Mouse (Mus musculus) frontal cortex, postnatal 10 days (tissue): ENCODE data around the gene Hipk3.

Experiments used
- DNase-seq, 2 experiments: peaks; one replicate each; pipeline ENCODE4 v3.0.0; 2022; ENCODE audit warnings: low spot score in 2 of 2, mixed read lengths in 1 of 2

The Hipk3 gene

DNA sequence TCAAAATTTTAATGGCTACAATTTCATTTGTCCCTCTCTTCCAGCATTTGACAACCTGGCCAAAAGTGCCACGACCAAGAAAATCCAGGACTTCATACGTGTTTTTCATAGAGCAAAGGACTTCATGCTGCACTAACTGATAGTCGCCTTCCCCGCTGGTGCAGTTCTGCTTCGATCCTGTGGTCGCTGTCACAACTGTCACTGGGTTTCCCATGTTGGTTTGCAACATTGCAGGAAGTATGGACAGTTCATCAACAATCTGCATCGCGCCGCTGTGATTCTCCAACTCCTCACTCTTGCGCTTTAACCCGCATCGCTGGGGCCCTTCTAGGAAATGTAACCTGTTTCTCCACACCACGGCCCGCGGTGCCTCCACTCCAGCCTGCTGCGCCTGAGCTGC lies 23.1 kb downstream of the Hipk3 start:
- DNase-seq: no peak

DNA sequence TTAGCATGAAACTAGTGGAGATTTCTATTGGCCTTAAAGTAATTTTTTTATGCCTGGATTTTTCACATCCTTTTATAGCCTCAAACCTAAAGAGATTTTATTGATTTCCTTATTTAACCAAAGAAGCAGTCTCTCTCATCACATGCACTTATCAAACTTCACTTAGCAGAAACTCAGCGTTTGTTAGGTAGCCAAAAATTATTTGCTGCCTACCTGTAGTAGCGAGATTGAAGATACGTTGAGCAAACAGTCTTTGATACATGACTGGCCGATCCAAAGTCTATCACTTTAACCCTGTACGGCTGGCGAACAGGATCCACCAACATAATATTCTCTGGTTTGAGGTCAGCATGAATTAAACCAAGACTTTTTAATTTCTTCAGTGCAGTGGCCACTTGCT lies 23.7 kb downstream of the Hipk3 start:
- no peak for DNase-seq

GRCm38 (mm10) chr2:104468419-104468818 lies 25.8 kb downstream of the Hipk3 start:
- no peak for DNase-seq

- no peak for DNase-seq
Observed at GRCm38 (mm10) chr2:104466908-104467616, 27.2 kb downstream of the Hipk3 start.

GRCm38 (mm10) chr2:104465639-104466430 lies 28.4 kb downstream of the Hipk3 start:
- DNase-seq: no peak

DNA sequence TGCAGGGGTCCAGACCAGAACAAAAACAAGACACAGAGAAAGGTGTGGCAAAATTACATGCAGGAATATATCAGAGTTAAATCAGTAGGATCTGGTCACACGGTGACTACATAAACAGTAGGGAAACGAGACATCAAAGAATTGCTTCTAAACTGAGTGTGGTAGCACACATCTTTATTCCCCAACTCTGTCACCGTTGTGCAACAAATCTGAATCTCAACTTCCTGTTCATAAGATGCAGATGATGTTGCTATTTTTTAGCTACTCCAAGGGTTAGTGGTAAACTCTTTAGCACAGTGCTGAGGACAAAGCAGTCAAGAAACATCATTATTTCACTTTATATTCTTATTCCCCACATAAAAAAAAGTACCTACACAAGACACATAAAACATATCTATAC lies 34.2 kb downstream of the Hipk3 start:
- no peak for DNase-seq

- DNase-seq: no peak
Observed at GRCm38 (mm10) chr2:104458569-104459332, 35.5 kb downstream of the Hipk3 start.

- DNase-seq: no peak
Observed at GRCm38 (mm10) chr2:104457106-104457505, 37.1 kb downstream of the Hipk3 start.

- DNase-seq: no peak
Observed at GRCm38 (mm10) chr2:104450685-104451084, 43.6 kb downstream of the Hipk3 start.

- no peak for DNase-seq
Observed at GRCm38 (mm10) chr2:104449191-104449590, 45.1 kb downstream of the Hipk3 start.

GRCm38 (mm10) chr2:104448201-104448600 lies 46.0 kb downstream of the Hipk3 start:
- DNase-seq: no peak

DNA sequence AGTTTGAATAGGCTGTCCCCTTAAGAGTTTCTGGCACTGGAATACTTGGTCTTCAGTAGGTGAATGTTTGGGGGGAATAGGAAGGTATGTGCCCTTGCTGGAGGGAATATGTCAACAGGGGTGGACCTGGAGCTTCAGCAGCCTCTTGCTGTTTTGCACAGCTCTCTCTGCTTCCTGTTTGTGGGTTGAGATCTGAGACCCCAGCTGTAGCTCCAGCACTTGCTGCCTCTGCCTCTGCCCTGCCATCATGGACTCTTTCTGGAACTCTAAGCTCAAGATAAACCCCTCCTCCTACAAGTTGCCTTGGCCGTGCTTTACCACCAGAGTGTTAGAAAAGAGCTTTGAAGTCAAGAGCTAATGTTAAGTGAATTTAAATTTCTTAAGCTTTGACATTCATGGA lies 48.2 kb downstream of the Hipk3 start:
- DNase-seq: no peak

DNA sequence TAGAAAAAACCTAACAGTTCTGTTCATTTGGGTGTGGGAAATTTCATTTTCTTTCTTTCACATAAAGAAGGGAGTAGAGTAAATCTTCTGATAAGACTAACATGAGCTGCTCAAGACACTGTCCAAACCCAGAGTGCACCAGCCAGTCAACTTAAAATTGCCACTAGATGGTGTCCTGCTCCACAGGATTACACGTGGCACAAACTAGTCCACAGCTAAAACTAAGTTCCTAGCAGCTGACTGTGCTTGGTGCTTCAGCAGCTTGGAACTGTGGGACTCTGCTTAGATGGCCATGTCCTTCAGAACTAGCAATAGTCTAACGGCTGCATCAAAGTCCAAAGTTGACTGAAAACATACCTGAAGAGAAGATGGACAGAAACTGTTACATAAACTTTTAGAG lies 49.5 kb downstream of the Hipk3 start:
- peak; percentile 22 to 53 for DNase-seq

- DNase-seq: no peak
Observed at GRCm38 (mm10) chr2:104442341-104442740, 51.9 kb downstream of the Hipk3 start.

GRCm38 (mm10) chr2:104436226-104436625 lies 58.0 kb downstream of the Hipk3 start:
- DNase-seq: no peak

- DNase-seq: no peak
Observed at GRCm38 (mm10) chr2:104431067-104431466, 63.2 kb downstream of the Hipk3 start.

DNA sequence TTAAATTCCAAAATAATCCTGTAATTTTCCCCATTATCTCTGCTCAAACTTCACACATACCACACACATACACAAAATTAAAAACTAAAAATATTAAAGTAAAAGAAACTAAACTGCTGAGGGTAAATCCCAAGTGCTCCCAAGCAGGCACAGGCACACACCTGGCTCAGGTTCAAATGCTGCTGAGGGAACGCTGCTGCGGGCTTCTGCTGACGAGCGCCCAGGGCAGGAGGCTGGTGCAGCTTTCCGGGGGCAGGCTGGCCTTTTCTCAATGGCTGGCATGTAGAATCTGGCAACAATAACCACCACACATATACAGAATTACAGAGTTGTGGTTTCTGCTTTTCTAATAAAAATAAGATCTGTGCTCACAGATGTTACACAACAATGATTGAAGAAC lies 63.7 kb downstream of the Hipk3 start:
- no peak for DNase-seq

DNA sequence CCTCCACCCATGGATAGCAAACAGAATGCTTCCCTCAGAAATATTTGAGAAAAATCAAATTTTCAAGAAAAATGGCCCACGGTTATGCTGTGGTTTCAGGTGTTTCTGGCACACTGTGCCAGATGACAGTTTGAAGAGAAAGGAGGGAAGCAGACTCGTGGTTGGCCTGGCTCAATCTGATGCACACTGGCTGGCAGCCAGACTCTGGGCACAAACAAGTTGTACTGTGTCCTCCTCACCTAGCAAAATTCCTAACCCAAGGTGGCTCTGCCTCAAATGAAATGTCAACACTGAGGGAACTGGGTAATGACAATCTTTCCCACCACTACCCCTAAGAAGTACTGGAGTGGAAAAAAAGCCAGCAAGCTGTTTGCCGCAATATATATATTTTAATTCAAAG lies 68.1 kb downstream of the Hipk3 start:
- no peak for DNase-seq

GRCm38 (mm10) chr2:104422230-104422629 lies 72.0 kb downstream of the Hipk3 start:
- no peak for DNase-seq

GRCm38 (mm10) chr2:104420805-104421204 lies 73.4 kb downstream of the Hipk3 start:
- DNase-seq: no peak

- DNase-seq: no peak
Observed at GRCm38 (mm10) chr2:104419999-104420398, 74.2 kb downstream of the Hipk3 start.

DNA sequence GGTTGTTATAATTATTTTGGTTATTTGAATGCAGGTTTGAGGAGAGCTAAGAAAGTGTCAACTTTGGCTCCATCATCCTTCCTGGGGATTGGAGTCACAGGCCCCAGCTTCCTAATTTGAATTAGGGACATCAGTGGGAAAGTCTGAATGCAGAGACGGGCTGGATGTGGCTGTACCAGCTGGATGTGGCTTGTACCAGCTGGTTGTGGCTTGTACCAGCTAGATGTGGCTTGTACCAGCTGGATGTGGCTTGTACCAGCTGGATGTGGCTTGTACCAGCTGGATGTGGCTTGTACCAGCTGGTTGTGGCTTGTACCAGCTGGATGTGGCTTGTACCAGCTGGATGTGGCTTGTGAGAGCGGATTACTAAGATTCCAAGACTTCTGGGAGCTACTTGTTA lies 74.8 kb downstream of the Hipk3 start:
- no peak for DNase-seq

- no peak for DNase-seq
Observed at GRCm38 (mm10) chr2:104413011-104413410, 81.2 kb downstream of the Hipk3 start.
